Mouse (Mus musculus) ovary, postnatal 14 days (tissue): ENCODE measurements around the gene Olfr606.
"Not testable (repeated sequence)": the region's sequence is repeated elsewhere in the genome, so short reads cannot be mapped to it uniquely, and the experiment has no call there.

Experiments
- DNase-seq: peaks from one replicate; pipeline ENCODE4 v3.0.0; 2022; ENCODE audit warnings: low spot score

The Olfr606 gene

GRCm38 (mm10) chr7:103448746-103449145 lies at the start of gene Olfr606:
Gene Olfr606 (plus strand): TSS chr7:103449046.
- DNase-seq = no peak

GRCm38 (mm10) chr7:103406521-103407055 lies 42.3 kb upstream of the Olfr606 start:
- DNase-seq = not testable (repeated sequence)

- not testable (repeated sequence) for DNase-seq
These were observed 34.1 kb upstream of the Olfr606 start, which contains the start of gene Usp17lc for GRCm38 (mm10) chr7:103414772-103415171. Gene Usp17lc (plus strand): TSS chr7:103415072.

DNA sequence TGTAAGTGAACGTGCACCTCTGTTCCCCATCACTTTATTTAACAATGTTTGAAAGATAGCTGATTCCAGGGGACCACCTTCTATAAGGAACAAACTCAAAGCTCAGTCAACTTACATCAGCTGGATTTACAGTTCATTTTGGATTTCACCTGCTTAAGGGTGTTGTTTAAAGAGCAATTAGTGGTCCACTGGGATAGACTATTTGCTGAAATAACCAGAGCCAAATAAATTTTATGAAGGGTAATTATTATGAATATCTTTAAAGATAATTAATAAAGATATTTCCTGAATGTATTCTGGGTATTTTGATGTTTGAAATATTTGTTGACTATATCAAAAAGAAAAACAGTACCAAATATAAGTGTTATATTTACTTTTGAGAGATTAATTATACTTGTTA lies 3.5 kb upstream of the Olfr606 start, which contains the start of gene Olfr605:
Olfr605 (minus strand) TSS at position 101 of the 400 bp plus-strand sequence.
- no peak for DNase-seq

GRCm38 (mm10) chr7:103460590-103460989 lies 11.7 kb downstream of the Olfr606 start:
- no peak for DNase-seq

GRCm38 (mm10) chr7:103469577-103469976 lies 20.7 kb downstream of the Olfr606 start, which contains the start of gene Olfr608:
Gene Olfr608 (plus strand): TSS chr7:103469877.
- DNase-seq = no peak

DNA sequence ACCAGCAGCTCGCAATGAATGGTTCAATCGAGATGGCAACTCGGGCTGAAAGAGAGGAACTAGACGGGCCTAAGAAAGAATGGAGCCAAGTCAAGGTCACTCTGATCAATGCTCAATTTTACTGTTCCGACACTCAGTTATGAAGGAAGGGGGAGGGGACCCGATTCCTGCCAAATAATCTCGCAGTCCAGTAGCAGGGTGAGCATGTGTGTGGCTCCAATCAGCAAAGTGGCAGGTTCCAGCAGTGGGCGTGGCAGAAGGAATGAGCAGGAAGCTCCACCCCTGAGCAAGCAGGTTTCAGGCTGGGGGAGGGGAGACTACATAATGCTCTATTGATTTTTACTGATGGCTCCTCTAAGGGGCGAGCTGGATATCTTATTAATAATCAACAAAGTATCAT lies 28.3 kb downstream of the Olfr606 start:
- not testable (repeated sequence) for DNase-seq

GRCm38 (mm10) chr7:103497962-103498361 lies 49.1 kb downstream of the Olfr606 start, which contains the start of gene Olfr609:
Gene Olfr609 (minus strand): TSS chr7:103498062.
- DNase-seq = no peak
